Mouse (Mus musculus) midbrain, embryonic 14.5 days (tissue): ENCODE results near the gene Ovol1. TPM values are rescaled to one million over a fixed set of nuclear protein-coding genes. Genes with fewer than 3 reads are reported as not detected.

Experiments used
- ATAC-seq: fragments of 200-750 bp; cut with Nextera tagmentation; 2 replicates; pipeline ENCODE4 v1.8.0; 2017; ENCODE audit warnings: moderate number of reproducible peaks, moderate library complexity; ENCODE audit not compliant: low FRiP score, low TSS enrichment
- DNase-seq: peaks from one replicate; pipeline ENCODE4 v3.0.0-alpha.2; 2015
- H3K27ac ChIP-seq: fragments of 300-500 bp; sonication (generic); replicated peaks from 2 replicates; pipeline ENCODE4 v1.5.1; 2014; ENCODE audit warnings: mild to moderate bottlenecking, low read depth, low read length, moderate library complexity
- H3K27me3 ChIP-seq: fragments of 300-500 bp; sonication (generic); 2 replicates; pipeline ENCODE4 v1.6.1; 2014; ENCODE audit warnings: low read length, control low read depth, mixed read lengths; ENCODE audit not compliant: control insufficient read depth, insufficient read depth
- H3K36me3 ChIP-seq: fragments of 300-500 bp; sonication (generic); 2 replicates; pipeline ENCODE4 v1.6.1; 2014; ENCODE audit warnings: low read length, control low read depth; ENCODE audit not compliant: control insufficient read depth, insufficient read depth
- H3K4me1 ChIP-seq: fragments of 300-500 bp; sonication (generic); 2 replicates; pipeline ENCODE4 v1.6.1; 2014; ENCODE audit warnings: mild to moderate bottlenecking, antibody characterized with exemption, low read length, control low read depth; ENCODE audit not compliant: control insufficient read depth, insufficient read depth
- H3K4me2 ChIP-seq: fragments of 300-500 bp; sonication (generic); 2 replicates; pipeline ENCODE4 v1.6.1; 2014; ENCODE audit warnings: mild to moderate bottlenecking, low read length, moderate library complexity
- H3K4me3 ChIP-seq: fragments of 300-500 bp; sonication (generic); replicated peaks from 2 replicates; pipeline ENCODE4 v1.5.1; 2014; ENCODE audit warnings: low read depth, low read length
- H3K9ac ChIP-seq: fragments of 300-500 bp; sonication (generic); replicated peaks from 2 replicates; pipeline ENCODE4 v1.6.1; 2014; ENCODE audit warnings: mild to moderate bottlenecking, low read length, moderate library complexity
- H3K9me3 ChIP-seq: fragments of 300-500 bp; sonication (generic); 2 replicates; pipeline ENCODE4 v1.6.1; 2016; ENCODE audit warnings: low read length, control low read depth, mixed read lengths; ENCODE audit not compliant: control insufficient read depth
- WGBS: fragments of 180-500 bp; shearing (Covaris S2); extraction: QIAGEN DNeasy Blood & Tissue Kit; methylation state at CpG from one replicate; pipeline ENCODE4 v1.1.7; 2014; 5-methylcytosine and 5-hydroxymethylcytosine counted together
- polyA plus RNA-seq: library from polyadenylated mRNA; unstranded; fragments of >200 nt; fragmentation: Nextera tagmentation; extraction: Ambion mirVana; gene quantifications from 2 replicates; pipeline ENCODE4 v1.2.1, GENCODE M21; 2014

Ovol1 gene
- polyA plus RNA-seq, 1 experiment from 2014 or later, result not detected

DNA sequence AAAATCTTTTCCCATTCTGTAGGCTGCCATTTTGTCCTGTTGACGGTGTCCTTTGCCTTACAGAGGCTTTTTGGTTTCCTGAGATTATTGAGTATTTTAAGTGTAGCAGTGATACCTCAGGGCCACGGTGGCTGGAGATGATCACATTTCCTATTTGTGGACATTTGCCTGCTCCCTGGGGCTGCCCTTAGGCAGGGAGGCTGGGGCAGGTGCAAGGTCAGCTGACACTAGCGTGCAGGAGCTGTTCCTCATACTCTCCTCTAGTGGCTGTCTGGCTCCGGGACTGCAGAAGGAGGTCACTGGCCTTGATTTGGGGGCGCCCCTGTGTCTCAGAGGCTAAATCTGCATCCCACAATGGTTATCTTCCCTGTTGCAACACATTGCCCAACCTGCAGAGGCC lies 35.2 kb downstream of the Ovol1 start:
- H3K27me3 ChIP-seq, result no peaks in the 10 kb centered on the region
- H3K36me3 ChIP-seq, result no peaks in the 10 kb centered on the region
- DNase-seq (no peak), ATAC-seq (no peak)
- peaks cover 5% of the 10 kb centered on the region for H3K4me1 ChIP-seq
- H3K4me3 ChIP-seq, result no peak overlapping the region
- no peak overlapping the region for H3K27ac ChIP-seq
- WGBS, result 71% methylated on average over 5 of the region's 5 CpGs
- H3K4me2 ChIP-seq, result no peak overlapping the region
- H3K9ac ChIP-seq, result no peak overlapping the region
- no peaks in the 10 kb centered on the region for H3K9me3 ChIP-seq

GRCm38 (mm10) chr19:5518721-5519120 lies 41.7 kb downstream of the Ovol1 start:
- Histone ChIP-seq H3K27ac (no peak overlapping the region), H3K9ac (no peak overlapping the region), H3K27me3 (no peaks in the 10 kb centered on the region), H3K36me3 (no peaks in the 10 kb centered on the region), H3K9me3 (no peaks in the 10 kb centered on the region), H3K4me1 (no peaks in the 10 kb centered on the region), H3K4me2 (no peak overlapping the region), H3K4me3 (no peak overlapping the region)
- no peak for ATAC-seq
- no peak for DNase-seq
- WGBS, result 83% methylated on average over 3 of the region's 3 CpGs

DNA sequence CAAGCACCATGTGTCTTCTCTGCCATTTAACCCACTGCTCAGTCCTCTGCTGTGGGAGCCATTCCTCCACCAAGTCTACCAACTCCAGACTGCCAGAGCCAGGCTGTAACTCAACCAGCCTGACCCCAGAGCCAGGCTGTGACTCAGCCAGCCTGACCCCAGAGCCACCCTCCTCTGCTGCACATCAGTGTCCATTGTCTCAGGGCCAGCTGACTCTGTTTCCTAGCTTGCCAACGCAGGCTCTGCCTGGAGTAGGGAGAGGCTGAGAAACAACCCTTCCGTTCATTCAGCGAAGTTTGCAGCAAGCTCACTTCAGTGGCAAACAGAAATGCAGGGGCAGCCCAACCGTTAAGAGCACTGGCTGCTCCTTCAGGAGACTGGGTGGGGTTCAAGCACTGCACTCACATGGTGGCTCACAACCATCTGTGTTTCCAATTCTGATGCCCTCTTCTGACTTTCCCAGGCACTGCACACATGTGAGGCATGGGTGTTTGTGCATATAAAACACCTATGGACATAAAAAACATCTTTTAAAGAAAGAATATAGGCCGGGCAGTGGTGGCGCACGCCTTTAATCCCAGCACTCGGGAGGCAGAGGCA lies 43.4 kb downstream of the Ovol1 start:
- ATAC-seq (no peak), DNase-seq (no peak)
- Histone ChIP-seq H3K4me3 (no peak overlapping the region), H3K27ac (no peak overlapping the region), H3K36me3 (no peaks in the 10 kb centered on the region), H3K4me1 (0 out of 2 replicates have a peak, but pooled peaks cover 2% of the 10 kb centered on the region), H3K9ac (no peak overlapping the region), H3K27me3 (no peaks in the 10 kb centered on the region), H3K9me3 (no peaks in the 10 kb centered on the region), H3K4me2 (no peak overlapping the region)
- WGBS, result 80% methylated on average over 8 of the region's 8 CpGs

DNA sequence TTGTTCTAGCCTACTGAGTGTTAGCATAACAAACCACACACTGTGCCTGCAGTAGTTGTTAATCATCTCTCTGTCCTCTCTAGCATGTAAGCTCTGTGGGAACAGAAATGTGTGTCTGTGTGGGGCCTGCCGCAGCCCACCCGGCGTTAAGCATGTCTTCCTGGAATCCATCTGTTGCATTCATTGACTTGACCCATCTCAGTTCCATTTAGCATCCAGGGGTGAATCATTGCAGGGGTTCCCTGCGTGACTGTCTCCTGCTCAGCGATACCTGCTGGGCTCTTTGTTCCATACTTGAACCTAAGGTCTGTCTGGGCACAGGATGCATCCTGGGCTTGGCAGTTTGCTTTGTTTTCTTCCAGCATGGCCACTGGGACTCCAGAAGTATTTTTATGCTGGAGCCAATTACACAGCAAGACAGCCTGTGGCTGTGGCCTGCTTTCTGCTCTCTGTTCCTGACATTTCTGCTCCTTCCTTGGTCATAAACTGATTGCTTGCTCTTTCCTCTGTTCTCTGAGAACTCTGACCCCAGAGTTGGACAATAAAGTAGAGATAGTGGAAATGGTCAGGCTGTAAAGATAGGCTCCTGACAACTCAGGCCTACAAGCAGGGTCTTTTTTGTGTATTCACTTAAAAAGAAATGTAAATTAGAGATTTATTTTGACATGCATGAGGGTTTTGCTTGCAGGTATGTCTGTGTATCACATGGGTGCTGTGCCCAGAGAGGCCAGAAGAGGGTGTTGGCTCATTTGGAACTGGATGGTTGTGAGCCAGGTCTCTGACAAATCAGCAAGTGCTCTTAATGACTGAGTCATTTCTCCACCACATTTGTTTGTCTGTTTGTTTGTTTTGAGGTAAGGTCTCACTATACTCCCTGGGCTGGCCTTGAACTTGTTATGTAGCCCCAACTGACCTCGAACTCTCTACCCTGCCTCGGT lies 44.3 kb downstream of the Ovol1 start:
- no peak overlapping the region for H3K27ac ChIP-seq
- DNase-seq, result no peak
- WGBS, result 79% methylated on average over 7 of the region's 7 CpGs
- no peak overlapping the region for H3K9ac ChIP-seq
- no peaks in the 10 kb centered on the region for H3K27me3 ChIP-seq
- ATAC-seq, result no peak
- no peak overlapping the region for H3K4me3 ChIP-seq
- peaks cover 5% of the 10 kb centered on the region for H3K4me1 ChIP-seq
- no peaks in the 10 kb centered on the region for H3K9me3 ChIP-seq
- no peak overlapping the region for H3K4me2 ChIP-seq
- no peaks in the 10 kb centered on the region for H3K36me3 ChIP-seq

- Histone ChIP-seq H3K27ac (no peak overlapping the region), H3K9ac (no peak overlapping the region), H3K4me2 (no peak overlapping the region), H3K36me3 (no peaks in the 10 kb centered on the region), H3K27me3 (no peaks in the 10 kb centered on the region), H3K4me3 (no peak overlapping the region), H3K4me1 (peaks cover 16% of the 10 kb centered on the region), H3K9me3 (no peaks in the 10 kb centered on the region)
- DNase-seq, result no peak
- no peak for ATAC-seq
- WGBS, result 91% methylated on average over 3 of the region's 3 CpGs
These were observed 47.5 kb downstream of the Ovol1 start for GRCm38 (mm10) chr19:5513005-5513349.

- H3K9me3 ChIP-seq, result no peaks in the 10 kb centered on the region
- H3K36me3 ChIP-seq, result no peaks in the 10 kb centered on the region
- DNase-seq (no peak), ATAC-seq (no peak)
- no peak overlapping the region for H3K4me2 ChIP-seq
- no peak overlapping the region for H3K27ac ChIP-seq
- no peaks in the 10 kb centered on the region for H3K27me3 ChIP-seq
- 85% methylated on average over 12 of the region's 12 CpGs for whole genome bisulfite sequencing
- H3K9ac ChIP-seq, result no peak overlapping the region
- H3K4me1 ChIP-seq, result peaks cover 16% of the 10 kb centered on the region
- no peak overlapping the region for H3K4me3 ChIP-seq
These were observed 48.1 kb downstream of the Ovol1 start for GRCm38 (mm10) chr19:5512091-5513004.

- peaks cover 16% of the 10 kb centered on the region for H3K4me1 ChIP-seq
- H3K4me2 ChIP-seq, result peak overlapping the region; percentile 66
- DNase-seq (no peak), ATAC-seq (no peak)
- H3K27me3 ChIP-seq, result no peaks in the 10 kb centered on the region
- peak overlapping the region; percentile 56 for H3K4me3 ChIP-seq
- no peaks in the 10 kb centered on the region for H3K36me3 ChIP-seq
- peak overlapping the region; percentile 80 for H3K27ac ChIP-seq
- peak overlapping the region; percentile 59 for H3K9ac ChIP-seq
- WGBS, result 54% methylated on average over 15 of the region's 15 CpGs
- no peaks in the 10 kb centered on the region for H3K9me3 ChIP-seq
These were observed 49.3 kb downstream of the Ovol1 start for GRCm38 (mm10) chr19:5511074-5511632.
